Mouse (Mus musculus) kidney, postnatal 4 days (tissue): ENCODE results near the gene Olfr1396.

Experiments used
- DNase-seq, 2 experiments: peaks; one replicate each; pipeline ENCODE4 v3.0.0; 2021; ENCODE audit warnings: mixed read lengths in 2 of 2

Olfr1396 gene

GRCm38 (mm10) chr11:49114774-49115173 lies at the start of gene Olfr1396:
Gene Olfr1396 (minus strand): TSS chr11:49114874.
- no peak for DNase-seq

- DNase-seq = no peak
Measured at GRCm38 (mm10) chr11:49156821-49157814, 42.4 kb upstream of the Olfr1396 start.

- no peak for DNase-seq
Measured at GRCm38 (mm10) chr11:49154077-49154476, 39.4 kb upstream of the Olfr1396 start, which contains the start of gene Olfr1394. Gene Olfr1394 (plus strand): TSS chr11:49154377.

- no peak for DNase-seq
Measured at GRCm38 (mm10) chr11:49141974-49142373, 27.3 kb upstream of the Olfr1396 start, which contains the start of gene Olfr1395. Gene Olfr1395 (plus strand): TSS chr11:49142274.

GRCm38 (mm10) chr11:49124169-49124568 lies 9.5 kb upstream of the Olfr1396 start:
- DNase-seq = no peak

GRCm38 (mm10) chr11:49119635-49120034 lies 5.0 kb upstream of the Olfr1396 start:
- DNase-seq = no peak

- no peak for DNase-seq
Measured at GRCm38 (mm10) chr11:49114158-49114557, 516 bp downstream of the Olfr1396 start.

GRCm38 (mm10) chr11:49112624-49113219 lies 2.0 kb downstream of the Olfr1396 start:
- DNase-seq = peak; percentile 35 to 43

- no peak for DNase-seq
Measured at GRCm38 (mm10) chr11:49111000-49111399, 3.7 kb downstream of the Olfr1396 start.

GRCm38 (mm10) chr11:49108833-49109232 lies 5.8 kb downstream of the Olfr1396 start:
- DNase-seq = peak; percentile 68 to 74

- DNase-seq = peak in 1 of 2 experiments; percentile 35
Measured at GRCm38 (mm10) chr11:49107650-49108537, 6.8 kb downstream of the Olfr1396 start.

GRCm38 (mm10) chr11:49105752-49106151 lies 8.9 kb downstream of the Olfr1396 start:
- no peak for DNase-seq

GRCm38 (mm10) chr11:49103047-49103693 lies 11.5 kb downstream of the Olfr1396 start:
- peak; percentile 95 to 96 for DNase-seq

GRCm38 (mm10) chr11:49101500-49101899 lies 13.2 kb downstream of the Olfr1396 start:
- DNase-seq = no peak

- DNase-seq = no peak
Measured at GRCm38 (mm10) chr11:49100409-49100808, 14.3 kb downstream of the Olfr1396 start.

- DNase-seq = no peak
Measured at GRCm38 (mm10) chr11:49095367-49095766, 19.3 kb downstream of the Olfr1396 start.

- no peak for DNase-seq
Measured at GRCm38 (mm10) chr11:49093861-49094660, 20.6 kb downstream of the Olfr1396 start.

- no peak for DNase-seq
Measured at GRCm38 (mm10) chr11:49092786-49093185, 21.9 kb downstream of the Olfr1396 start.

GRCm38 (mm10) chr11:49092053-49092586 lies 22.6 kb downstream of the Olfr1396 start:
- DNase-seq = no peak

- DNase-seq = no peak
Measured at GRCm38 (mm10) chr11:49091171-49091570, 23.5 kb downstream of the Olfr1396 start.

GRCm38 (mm10) chr11:49090551-49090950 lies 24.1 kb downstream of the Olfr1396 start:
- DNase-seq = no peak
